Mouse (Mus musculus) kidney, postnatal 14 days (tissue): ENCODE results near the gene Gm28043.
A peak's percentile ranks its signal among the peaks of the same experiment; 100 is the strongest.

Experiments
- DNase-seq: peaks from one replicate; pipeline ENCODE4 v3.0.0; 2022; ENCODE audit warnings: mixed read lengths

Gm28043 gene

DNA sequence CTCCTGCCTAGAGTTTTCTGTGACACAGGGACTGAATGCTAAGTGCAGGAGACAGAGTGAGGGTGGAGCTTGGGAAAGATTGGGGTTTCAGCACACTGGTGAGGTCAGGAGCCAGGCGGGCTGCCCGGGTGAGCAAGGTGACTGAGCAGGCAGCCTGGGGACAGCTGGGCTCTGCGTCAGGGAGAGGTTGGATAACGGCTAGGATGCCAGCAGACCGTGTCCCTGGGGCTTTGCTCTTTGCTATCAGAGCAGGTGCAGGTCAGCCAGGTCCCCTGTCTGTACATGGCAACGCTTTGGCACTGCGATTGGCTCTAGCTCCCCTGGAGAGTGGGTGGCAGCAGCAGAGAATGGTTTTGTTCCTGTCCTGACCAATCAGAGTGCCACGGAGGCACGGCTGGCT, 12.6 kb downstream of the Gm28043 start:
- DNase-seq: no peak

GRCm38 (mm10) chr17:29628946-29629345, 14.3 kb downstream of the Gm28043 start:
- DNase-seq: no peak

DNA sequence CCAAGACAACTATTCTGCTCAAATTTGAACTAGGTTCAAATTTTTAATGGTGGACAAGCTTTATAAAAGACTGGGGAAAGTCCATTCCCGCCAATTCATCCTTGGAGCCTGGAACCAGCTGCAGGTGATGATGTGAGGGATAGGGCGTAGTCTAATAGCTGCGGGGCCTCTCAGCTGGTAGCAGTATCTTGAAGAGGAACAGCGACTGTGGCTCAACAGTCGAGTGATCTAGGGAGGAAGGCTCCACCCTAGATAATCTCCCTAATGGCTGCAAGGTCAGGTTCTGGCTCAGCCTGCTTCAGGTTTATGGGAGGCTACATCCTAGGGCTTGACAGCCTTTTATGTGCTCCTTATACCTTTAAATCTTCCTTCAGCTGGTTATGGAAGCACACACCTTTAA, 14.9 kb downstream of the Gm28043 start:
- no peak for DNase-seq

GRCm38 (mm10) chr17:29632312-29632711, 17.6 kb downstream of the Gm28043 start:
- no peak for DNase-seq

- no peak for DNase-seq
Observed at GRCm38 (mm10) chr17:29635492-29635891, 20.8 kb downstream of the Gm28043 start.

GRCm38 (mm10) chr17:29636118-29636517, 21.4 kb downstream of the Gm28043 start:
- DNase-seq: peak; percentile 29

- DNase-seq: no peak
Observed at GRCm38 (mm10) chr17:29637377-29637776, 22.7 kb downstream of the Gm28043 start.

GRCm38 (mm10) chr17:29637895-29638294, 23.2 kb downstream of the Gm28043 start:
- DNase-seq: no peak

DNA sequence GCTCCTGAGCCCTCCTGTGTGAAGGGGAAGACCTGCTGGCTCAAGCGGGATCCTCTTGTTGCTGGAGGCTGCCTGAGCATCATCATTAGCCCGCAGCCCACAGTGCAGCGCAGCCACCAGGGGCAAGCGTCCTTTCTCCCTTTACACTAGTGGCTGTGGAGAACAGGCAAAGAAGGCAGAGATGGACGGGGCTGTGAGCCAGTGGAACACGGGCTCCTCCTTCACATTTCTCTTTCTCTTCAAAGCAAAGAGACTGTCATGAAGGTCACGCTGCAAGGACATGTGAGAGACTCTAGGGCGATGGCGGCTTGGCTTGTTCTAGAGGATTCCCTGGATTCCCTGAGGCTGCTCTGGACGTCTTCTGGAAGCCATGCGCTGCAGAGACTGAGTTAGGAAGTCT, 26.3 kb downstream of the Gm28043 start:
- DNase-seq: no peak

- no peak for DNase-seq
Observed at GRCm38 (mm10) chr17:29642219-29642618, 27.5 kb downstream of the Gm28043 start.

GRCm38 (mm10) chr17:29658249-29658648, 43.6 kb downstream of the Gm28043 start:
- no peak for DNase-seq

DNA sequence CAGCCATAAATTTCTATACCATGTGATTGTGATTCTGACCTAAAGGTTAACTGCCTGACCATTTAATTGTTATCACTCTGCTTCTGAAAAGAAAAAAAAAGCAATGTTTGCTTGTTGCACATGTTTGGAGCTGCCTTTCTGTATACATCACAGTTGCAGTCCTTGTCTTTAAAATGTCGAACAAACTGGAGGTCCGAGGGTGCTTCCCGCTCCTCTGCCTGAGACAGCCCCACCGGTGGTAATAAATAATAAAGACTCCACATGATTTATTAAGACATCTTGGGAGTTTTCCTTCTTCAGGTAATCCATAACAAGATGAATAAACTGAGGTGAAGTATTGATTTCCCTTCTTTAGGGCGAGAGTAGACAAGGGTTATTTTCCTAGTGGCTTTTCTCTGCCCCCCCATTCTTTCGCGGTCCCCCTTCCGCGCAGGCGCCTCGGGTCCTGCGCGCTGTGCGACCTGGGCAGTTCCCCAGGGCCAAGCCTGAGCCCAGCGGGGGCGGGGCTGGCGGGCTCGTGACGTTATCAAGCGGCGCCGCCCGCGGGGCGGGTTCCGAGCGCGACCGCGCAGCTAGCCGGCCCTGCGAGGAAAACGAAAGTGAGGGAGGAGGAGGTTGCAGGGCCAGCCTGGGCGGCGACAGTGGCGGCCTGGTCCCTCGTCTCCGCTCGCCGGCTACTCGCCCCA, 45.5 kb downstream of the Gm28043 start, which contains the start of gene Cmtr1:
TSS of gene Cmtr1 (plus strand) at position 520 of the 686 bp plus-strand sequence.
- peak; percentile 98 for DNase-seq

- DNase-seq: no peak
Observed at GRCm38 (mm10) chr17:29660762-29661391, 46.2 kb downstream of the Gm28043 start.

- DNase-seq: no peak
Observed at GRCm38 (mm10) chr17:29662145-29662544, 47.5 kb downstream of the Gm28043 start.

DNA sequence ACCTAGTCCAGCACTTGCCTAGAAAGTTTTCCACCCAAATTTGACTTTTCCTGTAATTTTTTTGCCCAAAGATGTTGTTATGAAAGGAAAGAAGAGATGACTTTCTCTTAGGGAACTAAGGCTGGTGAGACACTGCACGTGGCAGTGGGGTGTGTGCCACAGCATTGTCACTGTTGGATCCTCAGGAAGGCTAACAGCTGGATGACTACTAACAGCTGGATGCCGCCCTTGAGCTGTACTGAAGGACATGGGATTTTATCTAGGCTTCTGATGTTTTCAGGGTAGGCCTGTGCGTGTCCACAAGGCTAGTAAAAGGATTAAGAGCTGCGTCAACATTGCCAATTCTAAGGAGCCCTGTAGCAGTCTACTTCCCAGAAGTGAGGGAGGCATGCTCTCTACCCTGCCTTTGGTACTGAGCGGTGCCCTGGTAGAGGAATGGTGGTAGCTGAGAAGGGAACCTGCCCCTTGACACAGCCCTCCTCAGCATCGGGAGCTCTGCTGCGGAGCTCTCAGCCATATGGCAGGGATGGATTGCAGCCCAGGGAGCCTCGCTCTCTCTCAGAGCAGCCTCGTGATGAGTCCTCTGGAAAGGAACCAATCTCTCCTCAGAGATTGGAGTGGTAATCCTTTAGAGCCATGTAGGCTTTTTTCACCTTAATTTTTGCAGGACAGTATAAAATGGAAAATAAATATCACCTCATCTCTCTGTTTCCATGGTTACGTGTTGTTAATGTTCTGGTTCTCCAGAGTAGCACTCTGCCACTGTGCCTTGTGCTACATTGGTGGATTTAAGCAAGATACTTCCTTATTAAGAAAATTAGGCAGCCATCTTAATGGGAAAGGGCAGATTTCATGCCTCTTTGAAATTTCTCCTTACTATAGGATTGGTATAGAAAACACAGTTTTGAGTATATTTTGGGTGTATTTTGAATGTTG, 53.6 kb downstream of the Gm28043 start:
- no peak for DNase-seq

DNA sequence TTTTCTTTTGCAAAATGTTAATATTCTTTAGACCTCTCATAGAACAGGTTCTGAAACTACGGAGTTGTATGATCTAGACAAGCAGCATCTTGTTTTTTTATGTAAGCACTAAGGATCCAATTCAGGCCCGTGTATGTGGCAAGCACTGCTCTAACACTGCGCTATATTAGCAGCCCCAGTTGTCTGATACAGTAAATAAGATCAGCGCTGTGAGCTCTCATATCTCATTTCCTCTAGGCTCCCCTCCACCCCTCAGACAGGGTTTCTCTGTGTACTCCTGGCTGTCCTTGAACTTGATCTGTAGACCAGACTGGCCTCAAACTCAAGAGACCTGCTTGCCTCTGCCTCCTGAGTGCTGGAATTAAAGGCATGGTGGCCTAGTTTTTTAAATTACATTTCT, 54.4 kb downstream of the Gm28043 start:
- no peak for DNase-seq

- no peak for DNase-seq
Observed at GRCm38 (mm10) chr17:29669936-29670335, 55.3 kb downstream of the Gm28043 start.

DNA sequence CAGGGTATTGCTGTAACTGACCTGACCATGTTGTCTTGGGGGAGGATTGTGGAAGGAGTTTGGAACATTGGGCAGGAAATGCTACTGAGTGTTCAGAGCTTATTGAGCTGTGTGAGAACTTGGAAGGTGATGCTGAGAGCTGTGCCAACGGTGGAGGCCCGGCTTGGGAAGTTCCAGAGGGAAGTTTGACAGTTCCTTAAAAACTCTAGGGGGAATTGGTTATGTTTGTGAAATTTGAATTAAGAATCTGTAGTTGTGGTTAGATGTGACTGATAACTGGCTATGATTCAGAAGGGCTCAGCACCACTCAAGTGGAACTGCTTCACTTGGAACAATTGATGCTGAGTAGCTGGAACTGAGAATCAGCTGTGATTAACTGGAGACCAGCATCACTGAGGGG, 56.3 kb downstream of the Gm28043 start:
- no peak for DNase-seq

DNA sequence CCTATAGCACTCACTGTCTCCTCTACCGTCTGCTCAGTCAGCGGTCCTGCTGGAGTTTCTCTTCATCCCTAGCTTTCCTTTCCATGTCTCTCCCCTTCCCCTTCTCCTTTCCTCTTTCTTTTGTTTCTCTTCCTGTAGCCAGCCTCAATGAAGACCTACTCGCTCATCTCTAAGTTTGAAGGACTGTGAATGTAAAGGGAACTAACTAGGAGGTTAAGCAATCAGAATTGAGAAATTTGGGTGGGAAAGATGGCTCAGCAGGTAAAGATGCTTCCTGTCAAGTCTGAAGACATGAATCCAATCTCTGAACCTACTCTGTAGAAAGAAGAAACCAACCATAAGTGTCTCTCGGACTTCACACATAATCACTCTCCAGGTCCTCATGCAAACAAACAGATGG, 58.6 kb downstream of the Gm28043 start:
- no peak for DNase-seq

GRCm38 (mm10) chr17:29678526-29678925, 63.9 kb downstream of the Gm28043 start:
- DNase-seq: no peak

DNA sequence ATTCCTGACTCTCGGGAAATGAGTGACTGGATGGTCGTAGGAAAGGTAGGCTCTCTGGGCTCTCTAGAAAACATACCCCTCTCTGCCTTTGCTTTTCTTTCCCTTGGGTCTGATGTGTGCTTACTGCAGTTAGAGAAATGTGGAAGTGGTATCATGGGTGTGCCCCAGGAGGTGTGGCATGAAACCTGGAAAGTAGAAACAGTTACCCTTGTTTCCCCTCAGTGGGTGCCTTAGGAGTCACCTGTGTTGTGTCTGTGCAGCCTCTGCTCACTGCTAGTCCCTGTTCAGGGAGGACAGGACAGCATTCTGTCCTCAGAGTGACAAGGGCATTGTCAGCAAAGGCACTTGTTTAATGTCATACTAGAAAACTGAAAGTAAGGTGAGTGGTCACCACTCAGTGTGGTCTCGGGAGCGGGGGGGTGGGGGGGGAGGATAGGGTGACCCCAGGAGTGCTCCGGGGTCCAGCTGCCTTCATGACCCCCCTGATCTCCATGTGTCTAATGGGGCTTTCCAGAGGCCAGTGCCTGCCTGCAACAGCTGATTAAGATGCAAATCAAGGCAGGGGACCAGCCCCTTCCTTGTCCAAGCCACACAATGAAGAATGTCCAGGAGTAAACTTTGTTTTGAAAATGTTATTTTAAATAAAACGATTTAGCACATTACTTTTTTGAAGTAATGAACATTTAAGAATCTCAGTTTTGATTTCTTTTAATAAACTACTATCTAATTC, 64.5 kb downstream of the Gm28043 start:
- DNase-seq: no peak

- DNase-seq: peak; percentile 84
Observed at GRCm38 (mm10) chr17:29680174-29680573, 65.5 kb downstream of the Gm28043 start.

DNA sequence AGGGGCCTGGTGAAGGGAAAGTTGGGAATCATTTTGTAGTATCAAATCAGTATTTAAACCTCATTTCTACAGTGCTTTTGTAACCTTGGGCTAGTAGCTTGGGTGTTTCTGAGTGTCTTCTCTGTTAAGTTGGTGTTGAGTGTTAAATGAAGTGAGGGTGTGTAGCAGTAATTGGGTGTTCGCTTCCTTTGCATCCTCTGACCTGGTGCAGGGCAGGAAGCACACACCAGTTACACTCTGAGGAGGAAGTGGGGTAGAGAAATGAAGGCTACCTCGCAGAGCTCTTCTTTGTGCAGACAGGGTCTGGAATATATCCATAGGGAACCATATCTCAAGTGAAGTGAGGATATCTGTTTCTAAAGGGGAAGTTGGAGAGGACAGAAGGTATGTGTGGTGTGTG, 66.2 kb downstream of the Gm28043 start:
- no peak for DNase-seq
